Mouse (Mus musculus): ENCODE measurements around the gene Lrrc36. TPM values are rescaled to one million over a fixed set of nuclear protein-coding genes. Genes with fewer than 3 reads are reported as not detected.

The Lrrc36 gene
- polyA plus RNA-seq, 1 experiment from 2014 or later, result 2.7 TPM

Other genes with a start within 250 kb of the Lrrc36 start
- gene Cbfb, start 242.9 kb upstream of the Lrrc36 start, polyA plus RNA-seq (2014; fragmentation: Nextera tagmentation; extraction: Ambion mirVana), result 49.8 and 60.2 TPM in 2 replicates
- gene D230025D16Rik, start 188.4 kb upstream of the Lrrc36 start, polyA plus RNA-seq (2014; fragmentation: Nextera tagmentation; extraction: Ambion mirVana), result 32.3 and 32.9 TPM in 2 replicates
- 5.6 and 6.1 TPM in 2 replicates for gene B3gnt9, start 158.4 kb upstream of the Lrrc36 start, polyA plus RNA-seq (2014; fragmentation: Nextera tagmentation; extraction: Ambion mirVana)
- gene Tradd, start 149.0 kb upstream of the Lrrc36 start, polyA plus RNA-seq (2014; fragmentation: Nextera tagmentation; extraction: Ambion mirVana), result 11.3 and 15.0 TPM in 2 replicates
- 0.84 and 1.5 TPM in 2 replicates for gene Fbxl8, start 148.9 kb upstream of the Lrrc36 start, polyA plus RNA-seq (2014; fragmentation: Nextera tagmentation; extraction: Ambion mirVana)
- not detected in 2 replicates for gene Hsf4, start 143.8 kb upstream of the Lrrc36 start, polyA plus RNA-seq (2014; fragmentation: Nextera tagmentation; extraction: Ambion mirVana)
- gene Nol3, start 137.4 kb upstream of the Lrrc36 start, polyA plus RNA-seq (2014; fragmentation: Nextera tagmentation; extraction: Ambion mirVana), result 2.0 and 3.2 TPM in 2 replicates
- 34.2 and 34.4 TPM in 2 replicates for gene 4931428F04Rik, start 123.7 kb upstream of the Lrrc36 start, polyA plus RNA-seq (2014; fragmentation: Nextera tagmentation; extraction: Ambion mirVana)
- 6.4 and 8.6 TPM in 2 replicates for gene Exoc3l, start 117.5 kb upstream of the Lrrc36 start, polyA plus RNA-seq (2014; fragmentation: Nextera tagmentation; extraction: Ambion mirVana)
- gene E2f4, start 115.9 kb upstream of the Lrrc36 start, polyA plus RNA-seq (2014; fragmentation: Nextera tagmentation; extraction: Ambion mirVana), result 94.9 and 101 TPM in 2 replicates
- gene Elmo3, start 108.0 kb upstream of the Lrrc36 start, polyA plus RNA-seq (2014; fragmentation: Nextera tagmentation; extraction: Ambion mirVana), result 0.81 and 1.8 TPM in 2 replicates
- 0.91 and 1.1 TPM in 2 replicates for gene Lrrc29, start 87.3 kb upstream of the Lrrc36 start, polyA plus RNA-seq (2014; fragmentation: Nextera tagmentation; extraction: Ambion mirVana)
- gene Tmem208, start 87.2 kb upstream of the Lrrc36 start, polyA plus RNA-seq (2014; fragmentation: Nextera tagmentation; extraction: Ambion mirVana), result 87.6 and 91.4 TPM in 2 replicates
- 1.6 and 2.0 TPM in 2 replicates for gene Fhod1, start 65.6 kb upstream of the Lrrc36 start, polyA plus RNA-seq (2014; fragmentation: Nextera tagmentation; extraction: Ambion mirVana)
- gene Slc9a5, start 64.7 kb upstream of the Lrrc36 start, polyA plus RNA-seq (2014; fragmentation: Nextera tagmentation; extraction: Ambion mirVana), result 2.9 and 3.2 TPM in 2 replicates
- gene Plekhg4, start 40.3 kb upstream of the Lrrc36 start, polyA plus RNA-seq (2014; fragmentation: Nextera tagmentation; extraction: Ambion mirVana), result 0.55 and 0.61 TPM in 2 replicates
- gene Kctd19, start 69 bp upstream of the Lrrc36 start, polyA plus RNA-seq (2014; fragmentation: Nextera tagmentation; extraction: Ambion mirVana), result not detected in 2 replicates
- 106 and 107 TPM in 2 replicates for gene Tppp3, start 58.0 kb downstream of the Lrrc36 start, polyA plus RNA-seq (2014; fragmentation: Nextera tagmentation; extraction: Ambion mirVana)
- gene Zdhhc1, start 83.3 kb downstream of the Lrrc36 start, polyA plus RNA-seq (2014; fragmentation: Nextera tagmentation; extraction: Ambion mirVana), result 14.5 and 19.0 TPM in 2 replicates
- gene Hsd11b2, start 105.2 kb downstream of the Lrrc36 start, polyA plus RNA-seq (2014; fragmentation: Nextera tagmentation; extraction: Ambion mirVana), result 19.8 and 24.3 TPM in 2 replicates
- 121 and 129 TPM in 2 replicates for gene Atp6v0d1, start 152.5 kb downstream of the Lrrc36 start, polyA plus RNA-seq (2014; fragmentation: Nextera tagmentation; extraction: Ambion mirVana)
- gene Ripor1, start 191.7 kb downstream of the Lrrc36 start, polyA plus RNA-seq (2014; fragmentation: Nextera tagmentation; extraction: Ambion mirVana), result 10.5 and 12.9 TPM in 2 replicates
- gene Ctcf, start 223.0 kb downstream of the Lrrc36 start, polyA plus RNA-seq (2014; fragmentation: Nextera tagmentation; extraction: Ambion mirVana), result 112 and 115 TPM in 2 replicates
- gene Agrp, start 223.8 kb downstream of the Lrrc36 start, polyA plus RNA-seq (2014; fragmentation: Nextera tagmentation; extraction: Ambion mirVana), result 0.56 and 0.68 TPM in 2 replicates